Mouse (Mus musculus) midbrain, embryonic 13.5 days (tissue): Measurements from ENCODE around the gene Urb2. TPM values are rescaled to one million over a fixed set of nuclear protein-coding genes. Genes with fewer than 3 reads are reported as not detected.

Source experiments
- ATAC-seq: fragments of 200-750 bp; cut with Nextera tagmentation; 2 replicates; pipeline ENCODE4 v1.8.0; 2017; ENCODE audit warnings: mild to moderate bottlenecking, moderate TSS enrichment, moderate library complexity
- H3K27ac ChIP-seq: fragments of 300-500 bp; sonication (generic); 2 replicates; pipeline ENCODE4 v1.5.1; 2015; ENCODE audit warnings: inconsistent platforms, mild to moderate bottlenecking, moderate library complexity
- H3K27me3 ChIP-seq: fragments of 300-500 bp; sonication (generic); 2 replicates; pipeline ENCODE4 v1.6.1; 2015; ENCODE audit warnings: mild to moderate bottlenecking, inconsistent platforms
- H3K36me3 ChIP-seq: fragments of 300-500 bp; sonication (generic); 2 replicates; pipeline ENCODE4 v1.6.1; 2015; ENCODE audit warnings: mild to moderate bottlenecking, inconsistent platforms
- H3K4me1 ChIP-seq: fragments of 300-500 bp; sonication (generic); replicated peaks from 2 replicates; pipeline ENCODE4 v1.6.1; 2015; ENCODE audit warnings: inconsistent platforms
- H3K4me2 ChIP-seq: fragments of 300-500 bp; sonication (generic); replicated peaks from 2 replicates; pipeline ENCODE4 v1.6.1; 2015; ENCODE audit warnings: moderate library complexity, mild to moderate bottlenecking, inconsistent platforms
- H3K4me3 ChIP-seq: fragments of 300-500 bp; sonication (generic); replicated peaks from 2 replicates; pipeline ENCODE4 v1.5.1; 2015; ENCODE audit warnings: mild to moderate bottlenecking, inconsistent platforms
- H3K9ac ChIP-seq: fragments of 300-500 bp; sonication (generic); replicated peaks from 2 replicates; pipeline ENCODE4 v1.6.1; 2015; ENCODE audit warnings: mild to moderate bottlenecking, inconsistent platforms
- H3K9me3 ChIP-seq: fragments of 300-500 bp; sonication (generic); 2 replicates; pipeline ENCODE4 v1.6.1; 2016; ENCODE audit warnings: mild to moderate bottlenecking, inconsistent platforms
- WGBS: fragments of 180-500 bp; shearing (Covaris S2); methylation state at CpG from one replicate; pipeline ENCODE4 v1.1.7; 2015; 5-methylcytosine and 5-hydroxymethylcytosine counted together
- polyA plus RNA-seq: library from polyadenylated mRNA; unstranded; fragments of >200 nt; fragmentation: Nextera tagmentation; extraction: Ambion mirVana; gene quantifications from 2 replicates; pipeline ENCODE4 v1.2.1, GENCODE M21; 2015

Urb2 gene
- polyA plus RNA-seq, 1 experiment from 2014 or later: 3.1 TPM

DNA sequence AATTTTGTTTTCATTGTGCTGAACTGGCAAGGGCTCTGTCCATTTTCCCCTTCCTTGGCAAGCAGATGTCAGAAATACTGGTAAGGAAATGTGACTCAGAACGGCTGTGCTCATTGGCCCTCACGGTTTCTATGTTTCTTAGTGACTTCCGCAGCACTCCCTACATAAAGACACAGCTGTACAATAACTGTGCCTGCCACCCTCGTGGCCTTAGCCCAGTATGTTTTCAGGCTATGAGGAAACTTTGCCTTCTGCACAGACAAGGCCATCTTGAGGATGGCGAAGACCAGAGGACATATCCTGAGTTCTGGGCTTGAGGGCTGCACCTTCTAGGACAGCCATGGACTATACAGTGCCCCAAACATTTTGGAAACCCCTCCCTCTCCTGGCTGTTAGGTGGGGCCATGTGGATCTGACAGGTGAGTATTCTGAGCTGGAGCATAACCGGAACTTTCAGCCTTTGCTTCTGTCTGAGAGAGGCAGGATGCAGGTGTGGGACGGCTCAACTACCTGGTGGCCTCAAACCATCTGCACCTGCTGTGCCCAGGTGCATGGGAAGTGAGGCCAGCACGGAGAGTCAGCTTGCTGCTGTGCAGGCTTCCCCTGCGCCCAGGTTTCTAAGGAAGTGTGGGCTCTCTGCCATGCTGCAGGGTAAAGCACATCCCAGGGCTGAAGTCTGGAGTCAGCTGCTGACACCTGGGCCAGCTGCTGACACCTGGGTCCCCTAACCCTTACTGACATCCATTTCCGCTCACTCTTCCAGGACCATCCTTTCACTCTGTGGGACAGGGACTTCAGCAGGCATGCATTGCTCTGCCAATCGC lies 35.7 kb downstream of the Urb2 start:
- Histone ChIP-seq H3K27me3 (no peaks in the 10 kb centered on the region), H3K4me2 (no peak overlapping the region), H3K4me1 (0 out of 2 replicates have a peak, but pooled peaks cover 4% of the 10 kb centered on the region), H3K27ac (no peak overlapping the region), H3K4me3 (no peak overlapping the region), H3K9me3 (no peaks in the 10 kb centered on the region), H3K36me3 (no peaks in the 10 kb centered on the region), H3K9ac (no peak overlapping the region)
- ATAC-seq: no peak
- 82% methylated on average over 11 of the region's 11 CpGs for WGBS

DNA sequence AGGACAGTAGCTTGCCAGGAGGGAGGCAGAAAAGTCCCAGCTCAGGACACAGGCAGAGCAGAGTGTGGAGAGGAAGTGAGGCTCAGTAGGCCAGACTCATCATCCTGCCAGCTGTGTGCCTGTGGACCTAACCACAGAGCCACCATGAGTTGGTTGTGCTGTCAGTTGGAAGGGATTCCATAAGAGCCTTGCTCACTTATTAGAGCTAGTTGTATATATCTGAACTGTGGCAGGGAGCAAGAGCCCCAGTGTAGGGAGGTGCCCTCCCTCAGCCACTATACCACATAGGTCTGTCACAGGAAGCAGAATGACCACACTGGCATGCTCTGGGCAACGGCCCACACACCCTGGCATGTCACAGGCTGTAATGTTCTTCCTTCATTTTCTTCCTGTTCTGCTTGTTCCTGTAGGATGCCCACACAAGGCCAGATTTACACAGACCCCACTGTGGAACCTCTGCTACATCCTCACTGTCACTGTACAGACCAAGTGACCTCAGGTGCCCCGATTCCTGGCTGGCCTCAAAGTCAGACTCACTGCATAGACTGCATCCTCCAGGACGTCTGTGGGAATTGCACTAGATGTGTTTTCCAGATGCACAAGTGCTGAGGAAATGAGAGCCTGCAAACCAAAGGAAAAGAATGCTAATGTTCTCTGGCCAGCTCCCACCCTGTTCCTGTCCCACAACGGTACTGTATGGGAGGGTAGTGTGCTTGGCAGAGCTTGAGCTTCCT lies 45.2 kb downstream of the Urb2 start:
- Histone ChIP-seq H3K27me3 (no peaks in the 10 kb centered on the region), H3K9me3 (no peaks in the 10 kb centered on the region), H3K4me2 (no peak overlapping the region), H3K4me3 (no peak overlapping the region), H3K27ac (no peak overlapping the region), H3K36me3 (no peaks in the 10 kb centered on the region), H3K9ac (no peak overlapping the region), H3K4me1 (peaks cover 21% of the 10 kb centered on the region)
- ATAC-seq: no peak
- WGBS: 82% methylated on average over 4 of the region's 4 CpGs

DNA sequence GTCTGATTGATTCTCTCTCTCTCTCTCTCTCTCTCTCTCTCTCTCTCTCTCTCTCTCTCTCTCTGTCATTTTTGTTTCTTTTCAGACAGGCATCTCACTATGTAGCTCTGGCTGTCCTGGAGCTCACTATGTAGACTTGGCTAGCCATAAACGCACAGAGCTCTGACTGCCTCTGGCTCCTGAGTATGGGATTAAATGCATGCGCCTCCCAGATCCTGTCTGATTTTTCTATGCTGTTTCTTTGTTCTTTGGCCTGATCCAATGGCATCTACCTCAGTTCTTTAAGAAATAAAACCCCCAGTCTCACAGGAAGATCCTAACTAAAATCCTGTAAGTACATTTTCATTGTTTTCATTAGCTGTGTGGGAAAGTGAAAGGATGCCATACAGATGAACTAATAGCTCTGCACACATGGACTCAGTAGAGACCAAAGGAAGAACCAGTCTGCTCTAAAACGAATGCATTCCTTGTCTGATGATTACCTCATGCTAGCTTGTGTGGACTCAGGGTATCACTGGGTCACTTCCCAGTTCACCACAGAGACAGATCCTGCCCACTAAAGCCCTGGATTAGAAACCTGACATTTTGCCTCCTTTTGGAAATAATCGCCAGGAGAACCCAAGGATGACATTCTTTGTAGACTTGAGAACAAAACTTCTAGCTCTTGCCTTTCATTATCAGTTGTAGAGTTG lies 45.9 kb downstream of the Urb2 start:
- H3K4me2 ChIP-seq: no peak overlapping the region

DNA sequence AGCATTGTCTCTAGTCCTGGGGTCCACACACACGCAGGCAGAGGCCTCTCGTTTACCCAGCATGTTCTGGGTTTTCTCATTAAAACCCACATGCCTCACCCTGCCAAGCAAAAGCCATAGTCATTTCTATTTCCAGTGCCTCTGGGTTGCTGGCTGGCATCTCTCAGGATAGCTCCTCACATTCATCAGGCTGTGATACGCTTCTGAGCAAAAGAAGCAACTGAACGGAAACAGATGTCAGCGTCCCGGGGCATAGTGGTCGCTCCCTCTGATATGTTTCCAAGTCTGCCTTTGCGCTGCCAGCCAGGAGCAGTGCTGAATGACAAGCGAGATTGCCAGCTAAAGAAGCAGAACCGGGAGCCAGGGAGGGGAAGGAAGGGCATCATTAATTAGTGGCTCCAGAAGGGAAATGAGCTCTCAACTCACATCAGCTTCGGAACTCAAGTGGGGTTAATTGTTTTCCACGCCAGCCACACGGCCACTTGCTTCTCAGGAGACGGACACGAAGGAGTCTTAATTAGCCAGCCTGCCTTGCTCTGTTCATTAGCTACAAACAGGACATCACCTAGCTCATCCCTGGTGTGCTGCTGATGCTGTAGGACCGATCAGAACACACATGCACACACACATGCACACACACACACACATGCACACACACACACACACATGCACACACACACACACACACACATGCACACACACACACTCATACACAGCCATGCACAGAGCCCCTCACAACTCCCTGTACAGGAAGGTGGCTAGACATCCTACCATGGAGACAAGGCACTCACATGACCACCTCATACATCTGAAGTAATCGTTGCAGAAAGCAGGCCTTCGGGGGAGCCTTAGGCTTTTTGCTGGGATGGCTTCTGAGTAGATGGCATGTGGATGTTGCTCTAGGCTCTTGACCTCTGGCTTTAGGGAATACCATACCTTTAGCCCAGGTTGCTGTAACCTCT lies 49.3 kb downstream of the Urb2 start:
- H3K27ac ChIP-seq: peak overlapping the region; percentile 82
- peaks cover 21% of the 10 kb centered on the region for H3K4me1 ChIP-seq
- ATAC-seq: peak; percentile 76
- 36% methylated on average over 18 of the region's 18 CpGs for WGBS
- H3K9me3 ChIP-seq: no peaks in the 10 kb centered on the region
- H3K27me3 ChIP-seq: no peaks in the 10 kb centered on the region
- 0 out of 2 replicates have a peak overlapping the region, but pooled peaks have one; percentile 14 for H3K4me2 ChIP-seq
- no peaks in the 10 kb centered on the region for H3K36me3 ChIP-seq
- H3K4me3 ChIP-seq: no peak overlapping the region
- H3K9ac ChIP-seq: no peak overlapping the region

More for the DNA sequence above, 45.9 kb downstream of the Urb2 start:
- WGBS: 77% methylated on average over 4 of the region's 4 CpGs
- Histone ChIP-seq H3K36me3 (no peaks in the 10 kb centered on the region), H3K4me3 (no peak overlapping the region), H3K4me1 (peaks cover 21% of the 10 kb centered on the region), H3K9ac (no peak overlapping the region), H3K27ac (no peak overlapping the region), H3K27me3 (no peaks in the 10 kb centered on the region), H3K9me3 (no peaks in the 10 kb centered on the region)
- no peak for ATAC-seq

DNA sequence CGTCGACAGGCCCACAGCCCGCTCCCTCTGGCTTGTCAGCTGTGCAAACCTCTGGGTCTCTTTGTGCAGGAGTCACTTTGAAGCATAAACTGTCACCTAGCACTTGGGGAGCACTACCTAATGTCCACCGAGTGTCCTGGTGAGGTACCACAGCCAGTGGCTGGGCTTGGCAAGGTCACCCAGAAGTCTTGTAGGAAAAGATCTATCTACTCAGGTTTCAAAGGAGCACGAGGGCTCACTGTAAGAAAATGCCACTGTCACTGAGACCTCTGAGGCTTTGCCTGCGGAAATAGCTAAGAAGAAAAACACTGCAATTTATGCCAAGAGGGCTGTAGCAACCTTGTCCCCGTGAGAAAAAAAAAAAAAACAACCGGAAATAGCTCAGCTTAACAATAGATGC lies 54.7 kb downstream of the Urb2 start:
- Histone ChIP-seq H3K9me3 (no peaks in the 10 kb centered on the region), H3K27ac (peak overlapping the region; percentile 45; the same call in 1 of the 2 replicates), H3K4me3 (no peak overlapping the region), H3K36me3 (no peaks in the 10 kb centered on the region), H3K4me2 (no peak overlapping the region), H3K9ac (no peak overlapping the region), H3K27me3 (no peaks in the 10 kb centered on the region), H3K4me1 (peaks cover 37% of the 10 kb centered on the region)
- WGBS: 66% methylated on average over 8 of the region's 8 CpGs
- no peak for ATAC-seq

DNA sequence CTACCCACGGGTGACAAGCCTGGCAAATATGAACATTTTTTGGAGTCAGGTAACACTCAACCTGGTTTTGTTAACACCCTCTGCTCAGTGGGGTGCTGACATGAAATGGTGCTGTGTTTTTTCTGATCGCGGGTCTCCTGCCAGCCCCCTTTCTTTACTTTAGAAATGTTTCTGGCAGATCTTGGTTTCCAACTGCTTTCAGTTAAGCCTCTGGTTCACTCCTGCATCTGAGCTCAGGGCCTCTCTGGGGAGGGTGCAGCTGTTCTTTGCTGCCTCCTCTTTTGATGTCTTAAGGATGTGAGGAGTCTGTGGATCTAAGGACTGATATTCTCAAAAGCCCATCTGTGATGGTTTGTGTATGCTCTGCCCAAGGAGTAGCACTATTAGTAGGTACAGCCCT lies 55.1 kb downstream of the Urb2 start:
- Histone ChIP-seq H3K4me3 (no peak overlapping the region), H3K27me3 (no peaks in the 10 kb centered on the region), H3K9me3 (no peaks in the 10 kb centered on the region), H3K27ac (peak overlapping the region; percentile 45; the same call in 1 of the 2 replicates), H3K36me3 (no peaks in the 10 kb centered on the region), H3K9ac (no peak overlapping the region), H3K4me2 (no peak overlapping the region), H3K4me1 (peaks cover 35% of the 10 kb centered on the region)
- WGBS: 70% methylated on average over 3 of the region's 3 CpGs
- ATAC-seq: 0 out of 2 replicates have a peak, but pooled peaks have one; percentile 37

DNA sequence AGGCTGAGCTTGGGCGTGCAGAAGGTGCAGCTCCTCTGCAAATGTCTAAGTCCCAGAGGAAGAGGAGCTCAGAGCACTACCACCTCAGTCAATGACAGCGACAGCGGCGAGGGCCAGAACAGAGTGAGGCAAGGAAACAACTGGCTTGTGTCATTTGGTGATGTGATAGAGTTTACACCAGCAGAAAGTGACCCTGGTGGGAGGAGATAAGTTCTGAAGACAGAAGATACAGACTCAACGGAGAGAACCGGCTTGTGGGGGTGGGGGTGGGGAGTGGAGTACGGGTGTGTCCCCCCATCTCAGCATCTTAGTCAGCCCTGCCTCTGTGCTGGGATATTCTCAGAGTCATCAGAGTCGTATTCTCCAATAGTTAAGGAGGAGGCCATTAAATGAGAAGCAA lies 56.1 kb downstream of the Urb2 start:
- WGBS: 89% methylated on average over 8 of the region's 8 CpGs
- H3K27ac ChIP-seq: no peak overlapping the region
- ATAC-seq: no peak

DNA sequence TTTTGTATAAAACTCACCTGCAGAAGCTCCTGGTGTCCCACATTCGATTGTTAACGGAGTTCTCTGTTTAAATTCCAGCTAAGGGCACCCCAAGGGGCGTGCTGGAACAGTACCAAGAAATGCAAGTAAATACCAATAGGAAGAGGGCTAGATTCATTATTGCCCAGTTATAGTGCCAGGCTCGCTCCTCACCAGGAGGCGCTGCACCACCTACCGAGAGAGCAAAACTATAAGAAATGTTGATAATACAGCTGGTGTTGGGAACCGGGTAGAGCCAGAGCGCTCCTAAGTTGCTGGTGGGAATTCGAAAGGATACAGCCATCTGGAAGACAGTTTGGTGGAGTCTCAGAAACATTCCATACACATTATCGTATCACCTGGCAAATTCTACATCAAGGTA lies 56.7 kb downstream of the Urb2 start:
- Histone ChIP-seq H3K36me3 (no peaks in the 10 kb centered on the region), H3K4me1 (peaks cover 35% of the 10 kb centered on the region), H3K4me3 (no peak overlapping the region), H3K27ac (no peak overlapping the region), H3K9ac (no peak overlapping the region), H3K4me2 (no peak overlapping the region), H3K27me3 (no peaks in the 10 kb centered on the region), H3K9me3 (0 out of 2 replicates have a peak, but pooled peaks cover 3% of the 10 kb centered on the region)
- no peak for ATAC-seq
- 85% methylated on average over 10 of the region's 10 CpGs for WGBS

More for the DNA sequence above, 56.1 kb downstream of the Urb2 start:
- Histone ChIP-seq H3K9ac (no peak overlapping the region), H3K4me2 (no peak overlapping the region), H3K9me3 (no peaks in the 10 kb centered on the region), H3K4me3 (no peak overlapping the region), H3K36me3 (no peaks in the 10 kb centered on the region), H3K27me3 (no peaks in the 10 kb centered on the region), H3K4me1 (peaks cover 35% of the 10 kb centered on the region)

DNA sequence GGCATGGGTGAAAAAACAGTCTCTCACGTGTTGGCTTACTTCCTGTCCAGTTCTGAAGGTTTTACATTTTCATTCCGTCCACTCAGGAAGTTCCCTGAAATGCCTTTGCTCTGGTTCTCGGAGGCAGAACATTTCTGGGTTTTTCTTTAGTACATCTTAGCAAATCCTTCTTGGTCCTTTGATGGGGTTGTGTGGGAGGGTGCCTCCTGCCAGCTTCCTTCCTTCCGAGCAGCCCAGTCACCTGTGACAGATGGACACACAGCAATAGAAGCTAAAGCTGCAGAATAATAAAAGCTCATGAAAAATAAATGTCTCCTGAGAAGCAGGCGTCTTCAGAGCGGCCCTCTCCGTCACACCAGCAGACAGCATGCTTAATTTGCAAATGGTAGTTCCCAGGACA lies 57.7 kb downstream of the Urb2 start:
- 0 out of 2 replicates have a peak, but pooled peaks cover 3% of the 10 kb centered on the region for H3K9me3 ChIP-seq
- H3K27ac ChIP-seq: no peak overlapping the region
- H3K4me2 ChIP-seq: no peak overlapping the region
- no peak overlapping the region for H3K9ac ChIP-seq
- no peak overlapping the region for H3K4me3 ChIP-seq
- peaks cover 35% of the 10 kb centered on the region for H3K4me1 ChIP-seq
- H3K27me3 ChIP-seq: no peaks in the 10 kb centered on the region
- no peaks in the 10 kb centered on the region for H3K36me3 ChIP-seq
- ATAC-seq: no peak
- whole genome bisulfite sequencing: 54% methylated on average over 7 of the region's 7 CpGs

DNA sequence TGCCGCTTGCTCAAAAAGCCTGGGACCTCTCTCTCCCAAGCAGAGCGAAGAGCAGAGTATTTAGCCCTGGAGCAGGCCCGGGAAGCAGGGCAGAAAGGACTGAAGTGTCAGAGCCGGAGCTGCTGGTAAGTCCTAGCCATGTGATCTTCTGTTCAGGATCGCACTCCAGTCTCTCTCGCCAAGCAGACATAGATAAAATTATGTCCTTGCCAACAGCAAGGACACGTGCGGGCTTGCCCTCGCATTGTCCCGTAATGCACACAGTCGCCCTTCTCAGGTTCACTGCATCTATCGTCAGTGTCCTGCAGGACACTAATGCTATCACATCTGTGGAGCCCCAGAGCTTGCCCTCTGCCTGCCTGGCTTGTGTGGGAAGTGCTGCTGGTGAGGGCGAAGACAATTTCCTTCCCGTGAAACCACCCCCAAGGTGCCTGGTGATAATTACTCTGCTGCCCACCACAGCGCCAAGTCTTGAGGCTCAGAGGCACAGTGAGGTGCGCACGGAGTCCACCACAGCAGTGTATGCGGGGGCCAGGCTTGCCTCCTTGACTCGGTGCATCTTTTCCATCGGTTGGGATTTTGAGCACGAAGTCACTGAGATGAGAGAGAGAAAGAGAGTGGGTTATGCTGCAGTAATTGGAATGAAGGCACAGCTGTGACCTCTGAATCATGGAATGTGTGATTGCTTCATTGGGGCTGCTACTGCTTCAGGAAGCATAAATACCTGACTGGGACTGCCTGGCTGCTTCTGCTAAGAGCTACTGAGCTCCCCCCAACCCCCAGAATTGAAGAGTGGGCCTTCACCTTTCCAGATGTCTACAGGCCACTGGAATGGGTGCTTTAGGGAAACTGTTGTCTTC lies 59.4 kb downstream of the Urb2 start:
- Histone ChIP-seq H3K9ac (no peak overlapping the region), H3K9me3 (0 out of 2 replicates have a peak, but pooled peaks cover 3% of the 10 kb centered on the region), H3K4me2 (no peak overlapping the region), H3K4me1 (peaks cover 35% of the 10 kb centered on the region), H3K4me3 (no peak overlapping the region), H3K27me3 (no peaks in the 10 kb centered on the region), H3K36me3 (no peaks in the 10 kb centered on the region), H3K27ac (peak overlapping the region; percentile 14; the same call in 1 of the 2 replicates)
- WGBS: 83% methylated on average over 21 of the region's 21 CpGs
- ATAC-seq: no peak
